Mouse (Mus musculus): ENCODE measurements at regions not wholly inside any gene's neighbourhood (a gene's known extent, or its start where the extent isn't known, plus 50 kb on each side); places are given as distances from the start of the nearest gene placed in this dataset. TPM values are rescaled to one million over a fixed set of nuclear protein-coding genes. Genes with fewer than 3 reads are reported as not detected.

- no peak for ATAC-seq (ENCODE audit: low read depth)
- no peaks in the 10 kb centered on the region for H3K9me3 ChIP-seq (replicated peaks)
- DNase-seq = no peak
- H3K27ac ChIP-seq = no peak overlapping the region
- 68% methylated on average over 4 of the region's 4 CpGs for WGBS (ENCODE audit: insufficient replicate concordance)
- no peak overlapping the region for H3K9ac ChIP-seq
- no peak overlapping the region for H3K4me3 ChIP-seq (replicated peaks)
- peaks cover 8% of the 10 kb centered on the region for H3K4me1 ChIP-seq (replicated peaks)
- no peak overlapping the region for H3K4me2 ChIP-seq
- H3K36me3 ChIP-seq = no peaks in the 10 kb centered on the region
- H3K27me3 ChIP-seq = no peaks in the 10 kb centered on the region
Observed at GRCm38 (mm10) chr3:137798769-137799168, 65.5 kb upstream of the H2afz start.

- Histone ChIP-seq H3K27ac (no peak overlapping the region), H3K27me3 (no peaks in the 10 kb centered on the region), H3K4me3 (replicated peaks) (no peak overlapping the region), H3K4me2 (no peak overlapping the region), H3K4me1 (replicated peaks) (peaks cover 8% of the 10 kb centered on the region), H3K36me3 (no peaks in the 10 kb centered on the region), H3K9me3 (replicated peaks) (no peaks in the 10 kb centered on the region), H3K9ac (no peak overlapping the region)
- DNase-seq (no peak), ATAC-seq (ENCODE audit: low read depth) (no peak)
- 45% methylated on average over 6 of the region's 6 CpGs for WGBS (ENCODE audit: insufficient replicate concordance)
Observed at GRCm38 (mm10) chr3:137801402-137802020, 62.8 kb upstream of the H2afz start.

- no peak overlapping the region for H3K4me3 ChIP-seq (replicated peaks)
- H3K9ac ChIP-seq = no peak overlapping the region
- H3K4me1 ChIP-seq (replicated peaks) = peaks cover 5% of the 10 kb centered on the region; the same call in 1 of the 2 replicates
- H3K4me2 ChIP-seq = no peak overlapping the region
- 27% methylated on average over 1 of the region's 1 CpGs for WGBS (ENCODE audit: insufficient replicate concordance)
- ATAC-seq (ENCODE audit: low read depth) (no peak), DNase-seq (no peak)
- no peak overlapping the region for H3K27ac ChIP-seq
- H3K36me3 ChIP-seq = no peaks in the 10 kb centered on the region
- no peaks in the 10 kb centered on the region for H3K9me3 ChIP-seq (replicated peaks)
- no peaks in the 10 kb centered on the region for H3K27me3 ChIP-seq
Observed at GRCm38 (mm10) chr3:137807423-137807822, 56.9 kb upstream of the H2afz start.

GRCm38 (mm10) chr3:137807913-137808684, 56.2 kb upstream of the H2afz start:
- DNase-seq (no peak), ATAC-seq (ENCODE audit: low read depth) (no peak)
- Histone ChIP-seq H3K36me3 (no peaks in the 10 kb centered on the region), H3K4me2 (no peak overlapping the region), H3K27me3 (no peaks in the 10 kb centered on the region), H3K9ac (no peak overlapping the region), H3K27ac (no peak overlapping the region), H3K4me3 (replicated peaks) (no peak overlapping the region), H3K4me1 (replicated peaks) (peaks cover 5% of the 10 kb centered on the region; the same call in 1 of the 2 replicates), H3K9me3 (replicated peaks) (no peaks in the 10 kb centered on the region)
- WGBS (ENCODE audit: insufficient replicate concordance) = 36% methylated on average over 5 of the region's 5 CpGs

DNA sequence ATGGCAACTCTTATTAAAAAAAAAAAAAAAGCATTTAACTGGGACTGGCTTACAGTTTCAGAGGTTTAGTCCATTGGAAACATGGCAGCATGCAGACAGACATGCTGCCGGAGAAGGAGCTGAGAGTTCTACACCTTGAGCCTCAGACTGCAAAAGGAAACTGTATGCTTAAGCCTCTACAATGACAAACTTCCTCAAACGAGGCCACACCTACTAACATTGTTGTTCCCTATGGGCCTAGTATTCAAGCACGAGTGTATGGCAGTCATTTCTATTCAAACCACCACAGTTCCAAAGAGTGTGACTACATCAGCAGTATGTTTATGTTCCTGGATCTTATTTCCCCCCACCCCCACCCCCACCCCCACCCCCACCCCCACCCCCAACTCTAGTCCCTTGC, 54.2 kb upstream of the H2afz start:
- no peak overlapping the region for H3K4me2 ChIP-seq
- H3K9me3 ChIP-seq (replicated peaks) = no peaks in the 10 kb centered on the region
- WGBS (ENCODE audit: insufficient replicate concordance) = 29% methylated on average over 3 of the region's 3 CpGs
- H3K4me1 ChIP-seq (replicated peaks) = peaks cover 5% of the 10 kb centered on the region; the same call in 1 of the 2 replicates
- H3K4me3 ChIP-seq (replicated peaks) = no peak overlapping the region
- H3K9ac ChIP-seq = no peak overlapping the region
- H3K36me3 ChIP-seq = no peaks in the 10 kb centered on the region
- no peak overlapping the region for H3K27ac ChIP-seq
- DNase-seq (no peak), ATAC-seq (ENCODE audit: low read depth) (no peak)
- no peaks in the 10 kb centered on the region for H3K27me3 ChIP-seq

Small RNA genes lying in the stretch of these regions (microRNA-seq; reads per million reads assigned to microRNA genes)
- gene Mir6380 = not detected
